Mouse (Mus musculus): ENCODE measurements around the gene S100a14. TPM values are rescaled to one million over a fixed set of nuclear protein-coding genes. Genes with fewer than 3 reads are reported as not detected.

Gene S100a14
- polyA plus RNA-seq, 1 experiment from 2014 or later, result 0.19 TPM

- POLR2A ChIA-PET, result no interaction called here
- TF ChIP-seq CTCF (IDR thresholded peaks at IDR 0.05), result no peak
- no peaks in the 10 kb centered on the region for H3K27me3 ChIP-seq
- ATAC-seq (no peak), DNase-seq (ENCODE audit: low read depth, low spot score) (no peak)
- CTCF ChIA-PET, result interaction anchor here (1.5 to 34.1 kb wide), 4 partner anchors 10 to 31 kb away, joined by 3 to 615 read pairs (median 14); partner anchors contain the start of genes Gm42674, S100a3, S100a4 and S100a5
- in situ Hi-C loops (cut with MboI; ENCODE audit: low pct_unique_long_range_greater_than_20kb), result no loop called here
Measured at GRCm38 (mm10) chr3:90576351-90577001, 49.8 kb downstream of the S100a14 start.

Other genes with a start within 250 kb of the S100a14 start
- gene Gatad2b, start 233.7 kb upstream of the S100a14 start, polyA plus RNA-seq (2021), result 40.8 TPM
- 2.9 TPM for gene Slc27a3, start 136.9 kb upstream of the S100a14 start, polyA plus RNA-seq (2021)
- 77.8 TPM for gene Ints3, start 93.2 kb upstream of the S100a14 start, polyA plus RNA-seq (2021)
- gene Npr1, start 61.0 kb upstream of the S100a14 start, polyA plus RNA-seq (2021), result 5.3 TPM
- gene Ilf2, start 50.7 kb upstream of the S100a14 start, polyA plus RNA-seq (2021), result 129 TPM
- gene Snapin, start 35.8 kb upstream of the S100a14 start, polyA plus RNA-seq (2021), result 104 TPM
- 145 TPM for gene Chtop, start 17.4 kb upstream of the S100a14 start, polyA plus RNA-seq (2021)
- gene S100a1, start 12.5 kb upstream of the S100a14 start, polyA plus RNA-seq (2021), result 190 TPM
- gene S100a13, start 12.4 kb upstream of the S100a14 start, polyA plus RNA-seq (2021), result 54.3 TPM
- 164 TPM for gene S100a16, start 10.4 kb downstream of the S100a14 start, polyA plus RNA-seq (2021)
- 7.0 TPM for gene S100a3, start 33.7 kb downstream of the S100a14 start, polyA plus RNA-seq (2021)
- not detected for gene S100a2, start 63.4 kb downstream of the S100a14 start, polyA plus RNA-seq (2021)
- gene Gm42674, start 75.0 kb downstream of the S100a14 start, polyA plus RNA-seq (2021), result not detected
- 44.0 TPM for gene S100a4, start 76.9 kb downstream of the S100a14 start, polyA plus RNA-seq (2021)
- gene S100a5, start 81.7 kb downstream of the S100a14 start, polyA plus RNA-seq (2021), result not detected
- 10,815 TPM for gene S100a6, start 86.0 kb downstream of the S100a14 start, polyA plus RNA-seq (2021)
- gene S100a7a, start 127.2 kb downstream of the S100a14 start, polyA plus RNA-seq (2021), result 4.9 TPM
- not detected for gene S100a8, start 142.1 kb downstream of the S100a14 start, polyA plus RNA-seq (2021)
- not detected for gene S100a9, start 168.9 kb downstream of the S100a14 start, polyA plus RNA-seq (2021)
- gene Pglyrp4, start 200.1 kb downstream of the S100a14 start, polyA plus RNA-seq (2021), result 0.04 TPM